Mouse (Mus musculus) heart, adult 2 months (tissue): ENCODE results near the gene Phf3.

Experiments
- CTCF ChIP-seq: fragments of 200-600 bp; IDR thresholded peaks from 2 replicates; pipeline ENCODE4 v1.8.1; 2022; ENCODE audit warnings: antibody characterized with exemption, mild to moderate bottlenecking, moderate library complexity
- EP300 ChIP-seq: fragments of 200-500 bp; IDR thresholded peaks from 2 replicates; pipeline ENCODE4 v1.6.1; 2011; ENCODE audit warnings: low read depth, low read length, control low read depth; ENCODE audit not compliant: insufficient read depth
- POLR2A ChIP-seq: fragments of 200-500 bp; IDR thresholded peaks from 2 replicates; pipeline ENCODE4 v1.6.1; 2011; ENCODE audit warnings: mild to moderate bottlenecking, low read depth, low read length, control low read depth; ENCODE audit not compliant: insufficient read depth

- TF ChIP-seq CTCF (no peak), EP300 (no peak), POLR2A (no peak)
Observed at GRCm38 (mm10) chr1:30779562-30779961, 94.2 kb downstream of the Phf3 start.
